Mouse (Mus musculus) cerebral cortex, adult 2 months (tissue): ENCODE results near the gene Dohh.

Experiments
- WGBS: fragments of 180-500 bp; shearing (Covaris S2); methylation state at CpG from one replicate; pipeline ENCODE4 v1.1.7; 2018; 5-methylcytosine and 5-hydroxymethylcytosine counted together

Gene Dohh

DNA sequence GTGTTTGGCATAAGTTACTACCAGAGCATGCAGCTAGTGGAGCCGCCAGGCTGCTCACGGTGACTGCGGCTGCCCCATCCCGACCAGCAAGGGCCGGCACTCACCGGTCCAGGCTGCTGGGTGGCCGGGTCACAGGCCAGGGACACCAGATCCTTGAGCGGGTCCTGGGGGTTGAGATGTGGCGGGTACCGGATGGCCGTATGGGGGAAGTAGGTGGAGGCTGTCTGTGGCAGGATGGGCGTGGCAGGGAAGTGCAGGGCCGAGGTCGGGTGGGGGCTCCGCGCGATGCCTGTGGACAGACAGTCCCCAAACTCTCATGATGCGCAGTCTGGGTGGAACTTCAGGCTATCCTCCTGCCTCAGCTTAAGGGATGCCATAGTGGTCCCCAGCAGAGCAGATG lies 20.5 kb downstream of the Dohh start:
- 74% methylated on average over 18 of the region's 18 CpGs for WGBS

DNA sequence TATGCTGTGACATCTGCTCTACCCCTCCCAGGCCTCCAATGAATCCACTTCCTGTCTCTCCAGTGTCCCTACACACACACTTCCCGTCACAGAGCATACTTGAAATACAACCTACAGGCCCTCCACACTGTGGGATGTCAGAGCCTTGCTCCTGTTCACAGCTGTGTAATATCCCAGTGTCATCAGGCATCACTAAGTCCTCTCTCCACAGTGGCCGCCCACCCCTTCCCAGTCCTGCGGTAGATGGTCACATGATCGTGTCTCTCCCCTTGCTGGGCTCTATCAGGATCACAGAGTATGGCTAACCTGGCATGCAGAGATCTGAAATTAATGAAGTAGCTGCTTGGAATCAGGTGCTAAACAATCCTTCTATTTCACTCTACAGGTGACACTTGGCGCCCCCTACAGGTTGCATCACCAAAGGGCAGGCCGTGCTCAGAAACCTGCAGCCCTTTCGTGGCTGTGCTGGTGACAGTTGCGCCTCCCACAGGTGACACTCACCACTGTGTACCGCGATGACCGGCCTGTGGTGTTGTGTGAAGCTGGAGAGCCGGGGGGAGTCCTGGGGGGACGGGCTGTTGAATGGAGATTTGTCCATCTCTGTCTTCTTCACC lies 21.5 kb downstream of the Dohh start:
- 45% methylated on average over 13 of the region's 13 CpGs for WGBS

DNA sequence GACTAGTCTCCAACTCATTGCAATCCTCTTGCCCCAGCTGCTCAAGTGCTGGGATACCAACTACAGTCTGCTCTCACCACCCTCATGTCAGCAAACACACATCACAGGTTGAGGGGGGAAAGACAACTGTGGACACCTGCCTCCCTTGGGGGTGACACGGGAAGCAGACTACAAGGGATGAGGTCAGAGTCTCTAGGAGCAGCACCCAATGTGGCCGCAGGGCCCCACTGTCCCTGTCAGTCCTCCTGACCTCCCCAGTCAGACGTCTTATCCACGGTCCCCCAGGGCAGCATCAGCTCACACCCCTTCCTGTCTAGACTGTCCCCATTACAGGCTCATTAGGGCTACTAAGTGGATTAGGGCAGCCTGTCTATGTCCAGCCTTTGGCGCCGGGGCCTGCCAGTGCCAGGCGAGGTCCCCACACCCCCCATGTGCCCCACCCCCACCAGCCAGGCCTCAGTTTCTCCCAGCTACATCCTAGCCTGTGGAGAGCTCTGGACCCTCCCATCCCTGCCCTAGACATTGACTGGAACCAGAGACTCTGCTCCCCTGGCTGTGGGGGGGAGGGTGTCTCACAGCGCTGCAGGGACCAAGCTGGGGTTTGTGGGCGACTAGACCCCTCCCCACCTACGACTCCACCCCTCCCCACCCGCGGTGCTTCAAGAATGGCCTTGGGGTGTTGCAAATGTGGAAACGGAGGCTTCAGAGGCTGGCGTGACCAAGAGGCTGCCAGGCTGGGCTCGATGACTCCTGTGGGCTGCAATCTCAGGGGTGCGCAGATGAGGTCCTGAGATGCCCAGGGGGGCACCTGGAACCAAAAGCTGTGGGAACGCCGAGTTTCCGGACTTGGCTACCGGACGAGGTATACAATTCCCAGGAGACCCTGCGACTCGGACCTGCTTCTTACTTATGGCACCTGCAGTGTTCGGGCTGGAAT lies 22.5 kb downstream of the Dohh start:
- whole genome bisulfite sequencing: 56% methylated on average over 24 of the region's 24 CpGs

DNA sequence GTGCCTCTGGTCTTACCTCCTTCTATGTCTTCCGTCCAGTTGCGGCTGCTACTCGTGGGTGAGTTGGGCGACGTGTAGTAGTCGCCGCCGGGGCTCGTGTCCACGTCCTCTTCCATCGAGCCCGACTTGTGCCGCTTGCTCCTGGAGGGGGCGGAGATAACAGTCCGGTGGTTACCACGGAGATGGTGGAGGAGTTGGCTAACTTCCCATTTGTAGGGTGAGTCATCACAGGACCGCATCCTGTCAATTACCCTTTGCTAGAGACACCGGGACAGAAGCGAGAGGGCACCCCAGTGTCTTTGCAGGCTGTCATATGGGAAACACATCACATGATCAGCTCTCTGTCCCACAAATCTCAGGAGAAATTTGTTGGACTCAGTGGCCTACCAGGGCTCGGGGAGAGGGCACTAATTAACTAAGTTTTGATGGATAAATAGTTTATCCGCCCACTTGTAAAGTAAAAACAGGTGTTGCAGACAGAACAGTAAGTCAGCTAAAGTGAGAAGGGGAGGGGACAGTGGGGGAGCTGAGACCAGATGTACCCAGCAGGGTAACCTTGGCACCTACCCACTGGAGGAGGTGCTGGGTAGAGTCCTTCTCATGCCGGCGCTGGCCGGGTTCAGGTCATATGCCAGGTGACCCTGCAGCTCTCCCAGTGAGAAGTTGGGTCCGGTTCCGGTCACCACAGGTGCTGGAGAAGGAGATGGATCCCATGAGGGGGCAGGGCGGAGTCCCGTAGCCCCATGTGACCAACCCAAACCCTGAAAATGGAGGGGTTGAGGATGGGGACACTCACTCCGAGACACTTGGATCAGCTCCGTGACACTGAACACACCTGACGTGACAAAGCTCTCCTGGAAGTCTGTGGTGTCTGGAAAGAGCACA lies 23.6 kb downstream of the Dohh start:
- WGBS: 35% methylated on average over 31 of the region's 31 CpGs

DNA sequence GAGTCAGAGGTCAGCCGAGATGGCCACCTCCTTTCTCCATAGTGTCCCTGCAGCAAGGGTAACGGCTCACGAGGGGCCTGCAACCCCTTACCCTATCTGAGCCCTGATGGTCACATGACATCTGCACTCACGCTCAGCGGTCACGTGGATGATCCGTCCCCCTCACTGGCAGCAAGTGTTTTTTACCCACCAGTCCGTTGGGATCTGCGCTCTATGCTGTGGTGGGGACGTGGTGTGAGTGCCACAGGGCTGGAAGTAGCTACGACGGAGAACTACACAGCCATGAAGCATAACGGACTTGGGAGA lies 24.1 kb downstream of the Dohh start:
- 69% methylated on average over 13 of the region's 13 CpGs for WGBS

DNA sequence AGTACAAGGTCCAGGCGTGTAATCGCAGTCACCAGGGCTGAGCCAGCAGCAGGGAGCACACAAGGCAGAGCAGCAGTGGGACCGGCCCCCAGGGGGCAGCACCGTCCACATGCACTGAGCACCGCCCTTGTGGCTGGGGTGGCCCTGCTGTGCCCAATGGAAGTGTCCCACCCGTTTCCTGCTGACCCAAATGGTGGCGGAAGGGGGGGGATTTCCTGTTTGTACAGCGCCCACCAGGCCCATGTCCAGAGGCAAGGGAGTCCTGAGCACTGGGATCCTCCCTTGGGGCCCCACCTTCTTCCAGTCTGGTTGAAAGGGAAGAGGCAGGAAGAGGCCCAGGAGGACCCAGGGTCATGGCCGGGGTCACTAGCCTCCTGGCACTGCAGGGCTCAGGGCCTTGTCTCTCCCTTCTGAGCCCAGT lies 24.7 kb downstream of the Dohh start:
- WGBS: 38% methylated on average over 9 of the region's 9 CpGs

DNA sequence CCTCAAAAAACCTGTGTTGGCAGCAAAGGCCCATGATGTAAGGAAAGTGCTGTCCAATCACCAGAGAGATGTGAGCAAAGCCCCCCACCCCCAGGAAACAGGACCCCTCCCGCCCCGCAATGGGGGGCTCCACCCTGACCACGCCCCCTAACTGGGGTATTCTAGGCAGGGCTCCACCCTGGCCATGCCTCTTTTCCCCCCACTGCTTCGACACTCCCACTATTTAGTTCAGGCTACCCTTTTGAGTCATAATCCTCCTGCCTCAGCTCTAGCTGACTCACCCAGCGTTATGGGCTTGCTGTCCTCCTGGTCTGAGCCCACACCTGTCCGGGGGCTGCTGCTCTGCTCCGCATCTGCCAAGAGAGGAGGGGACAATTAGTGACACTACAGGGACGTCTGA lies 25.1 kb downstream of the Dohh start:
- 24% methylated on average over 8 of the region's 8 CpGs for WGBS

DNA sequence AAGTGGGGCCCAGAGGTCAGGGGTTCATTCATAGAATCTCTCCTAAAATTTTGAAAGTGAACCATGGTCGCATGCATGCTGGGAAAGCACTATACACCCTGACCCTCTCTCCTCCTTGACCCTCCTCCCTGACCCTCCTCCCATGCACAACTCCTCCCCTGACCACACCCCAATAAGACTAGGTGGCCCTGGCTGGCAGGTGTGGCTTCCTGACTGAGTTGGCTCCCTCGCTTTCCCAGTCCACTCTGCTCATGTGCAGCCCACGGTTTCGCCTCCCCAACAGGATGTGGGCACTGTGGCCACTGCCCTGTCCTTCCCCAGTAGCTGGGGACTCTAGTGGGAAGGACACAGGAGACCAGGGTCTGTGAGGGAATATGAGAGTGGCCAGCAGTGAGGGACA lies 26.1 kb downstream of the Dohh start:
- WGBS: 80% methylated on average over 4 of the region's 4 CpGs

DNA sequence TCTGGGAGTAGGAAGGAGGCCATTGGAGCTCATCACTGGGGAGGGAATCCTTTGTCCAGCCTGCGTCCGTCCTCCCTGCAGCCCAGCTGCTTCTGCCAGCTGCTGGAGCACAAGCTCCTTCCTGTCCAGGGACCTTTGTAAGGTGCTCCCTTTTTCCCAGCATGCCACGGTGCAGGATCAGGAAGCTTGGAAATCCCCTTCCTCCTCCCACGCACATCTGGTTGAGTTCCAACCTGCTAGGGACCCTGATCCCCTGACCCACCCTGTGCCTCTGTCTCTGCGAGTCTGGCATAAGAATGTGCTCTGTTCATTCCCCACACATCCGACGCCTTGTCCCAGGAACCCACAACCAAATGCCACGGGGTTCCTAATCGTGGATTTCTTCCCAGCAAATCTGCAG lies 26.8 kb downstream of the Dohh start:
- WGBS: 32% methylated on average over 9 of the region's 9 CpGs

DNA sequence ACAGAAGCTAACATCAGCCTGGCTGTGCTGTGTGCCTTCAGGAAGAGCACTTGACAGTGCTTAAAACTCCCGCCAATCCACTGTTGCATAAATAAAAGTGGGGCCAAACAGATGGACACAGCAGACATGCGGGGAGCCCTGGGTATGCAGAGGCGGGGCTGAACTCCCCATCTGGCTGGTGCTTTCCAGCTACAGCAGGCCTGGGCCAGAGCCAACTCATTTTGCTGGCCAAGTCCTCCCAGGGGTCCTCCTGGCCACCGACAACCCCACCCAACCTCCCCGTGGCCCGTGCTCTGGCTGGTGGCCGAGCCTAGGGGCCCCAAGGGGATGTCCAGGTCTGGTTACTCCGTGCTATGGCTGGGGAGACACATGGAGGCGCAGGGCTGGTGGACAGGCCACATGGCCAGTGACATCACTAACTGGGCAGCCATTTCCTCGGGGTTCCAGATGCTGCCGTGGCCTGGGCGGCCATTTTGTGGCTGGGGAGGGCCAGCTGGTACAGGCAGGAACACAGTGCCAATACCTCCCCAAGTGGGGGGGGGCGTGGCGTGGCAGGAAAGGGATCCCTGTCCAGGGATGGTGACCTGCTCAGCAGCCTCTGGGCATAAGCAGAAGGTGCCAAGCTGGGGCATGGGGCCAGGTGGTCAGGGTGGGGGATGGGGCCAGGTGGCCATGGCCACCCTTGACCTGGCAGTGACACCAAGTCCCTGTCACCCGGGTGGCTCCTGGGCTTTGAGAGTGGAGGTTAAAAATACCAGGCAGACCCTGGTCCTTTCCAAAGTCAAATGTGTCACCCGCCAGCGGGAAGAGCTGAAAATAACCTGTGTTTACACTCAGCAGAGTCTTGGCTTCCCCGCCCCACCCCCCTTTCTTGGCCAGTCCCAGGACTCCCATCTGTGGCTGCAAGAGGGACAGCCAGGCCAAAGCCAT lies 27.5 kb downstream of the Dohh start:
- WGBS: 29% methylated on average over 18 of the region's 18 CpGs

DNA sequence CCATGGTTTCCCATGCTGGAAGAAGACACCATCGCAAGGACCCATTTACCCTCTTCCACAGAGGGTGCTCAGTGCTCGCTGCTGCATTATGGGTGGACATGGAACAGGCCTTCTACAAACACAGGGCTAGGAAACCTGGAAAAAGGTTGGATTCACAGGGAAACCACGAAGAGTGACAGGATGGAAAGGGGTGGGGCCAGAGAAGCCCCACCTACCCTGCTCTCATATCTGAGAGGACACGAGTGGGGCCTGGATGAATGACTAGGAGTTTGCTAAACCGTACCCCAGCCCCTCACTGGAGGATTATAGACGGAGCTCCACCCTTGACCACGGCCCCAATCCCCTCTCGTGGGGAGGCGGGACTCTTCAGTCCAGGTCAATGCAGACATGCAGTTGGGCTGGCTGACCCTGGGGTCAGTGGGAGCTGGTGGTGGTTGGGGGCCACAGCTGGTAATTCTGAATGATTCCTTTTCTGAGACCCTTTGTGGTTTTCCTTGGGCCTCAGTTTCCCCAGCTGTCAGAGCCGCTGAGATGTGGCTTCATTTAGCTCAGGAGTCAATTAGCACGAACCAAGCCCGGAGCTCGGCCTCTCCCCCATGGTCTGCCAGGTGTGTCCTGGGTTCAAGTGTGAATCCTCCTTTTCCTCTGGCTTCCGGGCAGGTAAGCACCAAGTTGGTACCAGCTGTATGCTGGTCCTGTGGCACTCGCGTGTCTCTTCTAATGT lies 28.5 kb downstream of the Dohh start:
- 69% methylated on average over 16 of the region's 16 CpGs for WGBS

DNA sequence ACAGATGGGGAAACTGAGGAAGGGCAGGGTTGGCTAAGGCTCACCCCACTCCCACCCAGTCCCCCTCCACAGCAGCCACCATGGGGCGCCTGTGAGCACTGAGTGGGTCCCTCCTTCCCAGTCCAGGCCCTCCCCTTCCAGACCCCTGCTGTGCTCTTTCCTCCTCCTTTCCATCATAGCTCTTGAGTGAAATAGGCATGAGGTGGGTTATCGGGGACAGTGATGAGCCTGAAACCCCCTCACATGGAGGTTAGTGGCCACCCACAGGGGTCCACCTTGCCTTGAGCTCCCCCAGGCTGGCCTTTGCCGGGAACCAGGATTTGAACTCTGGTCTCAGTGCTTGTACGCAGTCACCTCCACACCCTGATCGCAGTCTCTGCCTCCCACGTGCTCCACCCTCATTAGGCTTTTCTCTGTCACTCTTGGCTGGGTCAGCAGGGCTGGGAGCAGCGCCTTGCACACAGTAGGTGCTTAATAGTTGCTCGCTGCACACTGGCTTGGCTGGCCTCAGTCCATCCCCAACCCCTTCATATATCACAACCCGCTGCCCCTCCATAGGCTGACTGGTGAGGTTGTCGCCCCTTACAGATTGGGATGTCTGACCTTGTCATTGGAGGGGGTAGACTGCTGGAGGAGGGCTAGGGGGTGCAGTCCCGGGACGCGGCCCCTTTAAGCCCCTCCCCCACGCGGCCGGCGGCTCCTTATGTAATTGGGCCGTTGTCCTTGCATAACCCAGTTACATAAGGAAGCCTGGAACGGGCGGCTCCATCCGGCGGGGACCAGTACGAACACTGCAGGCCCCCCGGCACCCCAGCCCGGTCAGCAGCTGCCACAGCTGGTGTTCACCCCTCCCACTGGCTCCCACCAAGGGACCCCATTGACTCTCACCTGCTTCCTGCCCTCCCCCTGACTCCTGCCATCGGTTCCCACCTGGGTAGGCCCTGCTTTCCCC lies 29.4 kb downstream of the Dohh start:
- 22% methylated on average over 26 of the region's 26 CpGs for WGBS

DNA sequence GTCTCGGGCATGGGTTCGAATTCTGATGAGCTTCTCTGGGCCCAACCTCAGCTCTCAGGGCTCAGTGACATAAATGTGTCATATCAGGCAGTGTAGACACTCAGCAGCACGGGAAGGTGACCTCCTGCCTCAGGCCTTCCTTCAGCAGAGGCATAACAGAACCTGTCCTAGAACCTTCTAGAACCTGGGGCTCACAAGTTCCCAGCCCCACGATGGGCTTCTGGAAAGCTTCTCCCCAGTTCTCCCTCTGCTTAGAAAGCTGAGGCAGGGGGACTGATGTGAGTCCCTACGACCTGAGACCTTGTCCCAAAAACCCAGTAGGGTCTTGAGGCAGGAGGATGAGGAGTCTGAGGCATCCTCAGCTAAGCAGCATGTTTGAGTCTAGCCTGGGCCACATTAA lies 30.9 kb downstream of the Dohh start:
- WGBS: 79% methylated on average over 5 of the region's 5 CpGs

DNA sequence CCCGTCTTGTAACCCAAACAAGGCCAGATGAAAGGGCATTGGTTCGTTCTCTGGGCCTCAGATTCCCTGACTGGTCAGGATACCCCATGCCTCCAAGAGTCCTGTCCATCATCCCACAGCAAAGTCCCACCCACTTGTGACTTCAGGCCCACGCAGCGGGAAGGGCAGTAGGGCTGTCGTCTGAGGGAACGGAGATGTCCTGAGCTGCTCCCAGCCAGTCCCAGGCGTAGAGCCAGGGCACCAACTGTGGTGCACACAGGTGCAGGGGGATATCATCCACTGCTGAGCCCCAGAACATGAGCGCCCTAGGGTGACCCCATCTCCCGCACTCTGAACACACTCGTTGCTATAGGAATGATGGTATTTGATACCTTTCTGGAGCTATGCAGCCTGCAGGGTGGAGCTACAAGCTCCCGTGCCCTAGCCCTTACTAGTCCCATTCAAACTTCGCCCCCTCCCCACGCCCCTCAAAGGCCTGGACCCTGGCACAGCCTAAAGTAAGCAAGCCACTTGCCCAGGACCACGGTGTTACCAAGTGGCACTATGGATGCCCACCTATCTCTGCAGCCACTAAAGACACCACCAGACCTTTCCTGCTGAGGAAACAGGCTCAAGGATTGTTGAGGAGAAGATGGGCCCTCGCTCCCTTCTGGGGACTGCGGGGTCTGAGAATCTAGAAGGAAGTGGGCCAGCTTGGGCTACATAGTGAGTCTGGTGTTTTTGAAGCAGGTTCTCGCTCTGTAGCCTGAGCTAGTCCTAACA lies 31.5 kb downstream of the Dohh start:
- 61% methylated on average over 17 of the region's 17 CpGs for WGBS

DNA sequence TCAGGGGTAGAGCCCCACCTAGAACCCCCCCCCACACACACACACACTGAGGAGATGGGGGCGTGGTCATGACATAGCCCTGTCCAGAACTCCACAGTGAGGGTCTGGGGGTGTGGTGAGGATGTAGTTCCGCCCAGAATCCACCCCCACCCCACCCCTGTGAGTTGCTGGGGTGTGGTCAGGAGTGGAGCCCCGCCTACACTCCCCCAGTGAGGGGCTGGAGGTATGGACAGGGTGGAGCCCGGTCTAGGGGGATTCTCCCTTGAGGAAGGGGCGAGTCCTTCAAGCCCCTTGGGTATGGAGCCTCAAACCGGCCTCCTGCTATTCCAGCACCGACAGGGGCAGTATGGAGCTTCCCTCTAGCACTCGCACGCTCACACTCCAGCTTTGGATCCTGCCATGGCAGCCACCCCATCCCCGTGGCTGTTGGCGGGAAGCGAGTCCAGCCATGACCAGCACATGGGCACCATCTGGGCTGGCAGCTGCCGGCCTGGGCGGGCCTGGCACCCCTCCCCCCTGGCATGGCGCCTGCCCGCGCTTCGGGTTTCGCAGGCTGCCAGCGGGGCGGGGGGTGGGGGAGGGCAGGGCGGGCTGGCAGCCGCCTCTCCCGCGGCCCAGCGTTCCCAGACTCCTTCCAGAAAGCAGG lies 32.5 kb downstream of the Dohh start:
- WGBS: 5% methylated on average over 26 of the region's 26 CpGs

DNA sequence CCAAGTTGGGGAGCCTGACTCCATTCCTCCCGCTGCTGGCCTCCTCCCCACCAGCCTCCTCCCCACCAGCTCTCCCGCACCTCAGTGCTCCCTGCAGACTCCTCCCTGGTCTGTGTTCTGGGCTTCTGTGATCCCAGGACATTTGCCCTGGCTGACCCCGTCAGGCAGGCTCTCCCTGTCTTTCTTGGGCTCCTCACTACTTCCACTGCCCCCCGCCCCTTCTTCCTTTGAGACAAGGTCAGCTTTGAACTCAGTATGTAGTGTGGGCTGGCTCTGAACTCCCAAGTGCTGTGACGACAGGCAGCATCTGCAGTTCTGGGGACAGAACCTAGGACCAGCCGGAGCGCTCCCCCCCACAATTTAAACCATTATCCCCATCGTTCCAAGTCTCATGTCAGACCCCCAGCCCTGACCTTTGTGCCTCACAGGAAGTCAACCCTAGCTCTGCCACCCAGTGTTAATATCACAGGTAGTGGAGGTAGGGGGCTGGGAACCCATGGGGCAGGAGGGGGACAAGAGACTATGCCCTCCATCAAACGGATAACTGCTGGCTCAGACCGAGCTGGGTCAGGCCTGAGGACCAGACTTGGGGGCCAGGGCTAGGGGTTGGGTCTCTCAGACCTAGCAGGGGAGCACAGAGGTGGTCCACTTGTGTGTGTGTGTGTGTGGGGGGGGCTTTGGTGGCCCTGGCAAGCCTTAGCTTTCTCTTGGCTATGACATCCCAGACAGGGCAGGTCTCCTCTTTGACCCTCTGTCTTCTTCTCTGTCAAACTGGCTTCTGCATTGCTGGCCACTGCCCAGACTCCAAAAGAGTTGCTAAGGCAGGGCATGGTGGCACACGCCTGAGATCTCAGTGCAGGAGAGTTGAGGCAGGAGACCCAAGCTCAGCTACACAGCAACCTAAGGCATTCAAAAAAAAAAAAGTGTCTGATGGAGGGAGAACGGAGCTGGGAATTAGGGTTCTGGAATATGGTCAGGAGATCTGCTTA lies 33.3 kb downstream of the Dohh start:
- WGBS: 43% methylated on average over 12 of the region's 12 CpGs
